23 mouse cellular contexts compared by ENCODE assay signal in genomic region chr6:134579506-134579905, GRCm38 (mm10).
"Had no signal": no experiment of that assay in that cellular context is flagged by ENCODE, and none has a peak within 500 bp of the region (broad histone marks: within the 10 kb centered on the region; RNA-seq: fewer than 3 reads in every experiment).

No protein-coding gene starts in this region.

- H3K4me3 ChIP-seq: gastrocnemius, adult 2 months; hindbrain, embryonic 10.5 days; hindbrain, embryonic 12.5 days; intestine, embryonic 15.5 days; kidney, embryonic 15.5 days; limb, embryonic 13.5 days; limb, embryonic 15.5 days; liver, embryonic 12.5 days had no signal

- H3K27ac ChIP-seq: gastrocnemius, adult 2 months; hindbrain, embryonic 10.5 days; hindbrain, embryonic 12.5 days; hindbrain, embryonic 14.5 days; intestine, embryonic 15.5 days; kidney, embryonic 15.5 days; kidney, postnatal 0 days; limb, embryonic 13.5 days; limb, embryonic 15.5 days; liver, embryonic 12.5 days; liver, embryonic 14.5 days had no signal

- DNase-seq: gastrocnemius, adult 2 months; gastrocnemius, postnatal 10 days; gastrocnemius, postnatal 25 days; heart, adult 18-20 months; heart, postnatal 10 days; heart, postnatal 4 days; kidney, adult 18-20 months; kidney, adult 9 months; kidney, postnatal 14 days; kidney, postnatal 36 days; layer of hippocampus, adult 9-11 months; layer of hippocampus, postnatal 36 days; left cerebral cortex, postnatal 4 days had no signal

- H3K36me3 ChIP-seq: hindbrain, embryonic 10.5 days; hindbrain, embryonic 12.5 days; intestine, embryonic 15.5 days; kidney, embryonic 15.5 days; limb, embryonic 13.5 days; limb, embryonic 15.5 days; liver, embryonic 12.5 days had no signal

- H3K27me3 ChIP-seq: intestine, embryonic 15.5 days; kidney, embryonic 15.5 days; limb, embryonic 15.5 days had no signal

- H3K4me1 ChIP-seq: hindbrain, embryonic 12.5 days; limb, embryonic 13.5 days; limb, embryonic 15.5 days; liver, embryonic 12.5 days had no signal
